Mouse (Mus musculus) small intestine, adult 2 months (tissue): ENCODE measurements around the gene Pla2g5. TPM values are rescaled to one million over a fixed set of nuclear protein-coding genes. Genes with fewer than 3 reads are reported as not detected.

Experiments
- H3K27ac ChIP-seq: fragments of 200-500 bp; 2 replicates; pipeline ENCODE4 v1.5.1; 2012; ENCODE audit warnings: low read depth, low read length, control low read depth, inconsistent platforms; ENCODE audit not compliant: insufficient read depth
- H3K27me3 ChIP-seq: fragments of 200-500 bp; 2 replicates; pipeline ENCODE4 v1.6.1; 2012; ENCODE audit warnings: mild to moderate bottlenecking, moderate library complexity, low read length, inconsistent platforms; ENCODE audit not compliant: control insufficient read depth, insufficient read depth
- H3K36me3 ChIP-seq: fragments of 200-500 bp; 2 replicates; pipeline ENCODE4 v1.6.1; 2012; ENCODE audit warnings: mild to moderate bottlenecking, low read length, control low read depth, inconsistent platforms; ENCODE audit not compliant: control insufficient read depth, insufficient read depth
- H3K4me1 ChIP-seq: fragments of 200-500 bp; 2 replicates; pipeline ENCODE4 v1.6.1; 2012; ENCODE audit warnings: low read length, inconsistent platforms, mixed read lengths; ENCODE audit not compliant: control insufficient read depth, insufficient read depth, insufficient read length
- H3K4me3 ChIP-seq: fragments of 200-500 bp; 2 replicates; pipeline ENCODE4 v1.5.1; 2012; ENCODE audit warnings: low read depth, mild to moderate bottlenecking, control low read depth, inconsistent platforms, low read length, moderate library complexity
- CTCF ChIP-seq: fragments of 200-500 bp; IDR thresholded peaks from 2 replicates; pipeline ENCODE4 v1.5.1; 2012; ENCODE audit warnings: low read depth, mild to moderate bottlenecking, control low read depth, inconsistent platforms, low read length, moderate library complexity, mixed read lengths; ENCODE audit not compliant: insufficient replicate concordance, insufficient read length; ENCODE audit errors: extremely low read depth
- POLR2A ChIP-seq: fragments of 200-500 bp; IDR thresholded peaks from 2 replicates; pipeline ENCODE4 v1.6.1; 2012; ENCODE audit warnings: low read depth, mild to moderate bottlenecking, control low read depth, inconsistent platforms, low read length, moderate library complexity
- WGBS: fragments of 180-500 bp; shearing (Covaris S2); methylation state at CpG from one replicate; pipeline ENCODE4 v1.1.7; 2018; 5-methylcytosine and 5-hydroxymethylcytosine counted together
- polyA plus RNA-seq: library from polyadenylated mRNA; depleted of rRNA; stranded (reverse); fragments of >200 nt; gene quantifications from 2 replicates; pipeline ENCODE4 v1.2.3, GENCODE M21; 2012

Gene Pla2g5
- polyA plus RNA-seq, 1 experiment, result 6.0 TPM

DNA sequence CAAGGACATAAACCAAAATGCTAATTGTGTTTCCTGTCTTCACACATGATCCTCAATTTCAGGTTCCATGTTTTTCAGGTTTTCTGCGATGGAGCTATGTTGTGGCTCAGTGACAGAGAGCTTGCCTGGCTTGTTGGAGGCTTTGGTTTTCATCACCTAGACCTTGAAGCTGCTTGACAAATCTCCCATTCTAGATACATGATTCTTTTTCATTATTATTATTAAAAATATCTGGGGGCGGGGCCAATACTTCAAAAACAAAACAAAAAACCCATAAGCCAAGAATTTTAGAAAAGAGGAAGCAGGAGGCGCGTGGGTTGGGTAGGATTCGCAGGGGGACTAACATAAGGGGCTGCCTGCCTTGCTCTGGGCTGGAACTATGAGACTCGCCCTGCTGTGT, 87.8 kb downstream of the Pla2g5 start, which contains the start of gene Pla2g2d:
Pla2g2d (plus strand) TSS at position 301 of the 400 bp plus-strand sequence.
- H3K27ac ChIP-seq, result no peak within 1 kb of the TSS
- no peaks in the 10 kb centered on the region for H3K36me3 ChIP-seq
- H3K27me3 ChIP-seq, result no peaks in the 10 kb centered on the region
- no peak for TF ChIP-seq CTCF
- TF ChIP-seq POLR2A, result no peak
- H3K4me3 ChIP-seq, result no peak within 1 kb of the TSS
- H3K4me1 ChIP-seq, result peaks cover 11% of the 10 kb centered on the region; the same call in 1 of the 2 replicates
- 84% methylated on average over 6 of the region's 6 CpGs for WGBS

DNA sequence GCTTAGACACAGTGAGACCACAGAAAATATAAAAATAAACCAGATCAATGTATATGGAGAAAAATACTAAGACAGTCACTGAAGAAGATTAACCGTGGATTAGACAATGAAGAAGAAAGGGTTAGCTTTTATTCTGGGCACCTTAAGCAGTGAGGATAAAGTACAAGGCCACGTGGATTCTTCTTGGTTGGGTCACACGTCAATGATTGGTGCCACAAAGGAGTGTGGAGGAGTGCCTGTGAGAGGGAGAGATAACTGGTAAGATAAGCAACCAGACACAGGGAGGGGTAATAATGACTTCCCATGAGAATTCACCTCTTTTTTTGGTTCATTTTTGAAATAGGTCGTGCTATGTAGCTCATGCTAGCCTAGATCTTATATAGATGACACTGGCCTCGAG, 90.9 kb downstream of the Pla2g5 start:
- no peaks in the 10 kb centered on the region for H3K36me3 ChIP-seq
- no peak overlapping the region for H3K27ac ChIP-seq
- no peak overlapping the region for H3K4me3 ChIP-seq
- H3K4me1 ChIP-seq, result peaks cover 11% of the 10 kb centered on the region; the same call in 1 of the 2 replicates
- no peak for TF ChIP-seq POLR2A
- TF ChIP-seq CTCF, result no peak
- 38% methylated on average over 5 of the region's 5 CpGs for WGBS
- H3K27me3 ChIP-seq, result no peaks in the 10 kb centered on the region

DNA sequence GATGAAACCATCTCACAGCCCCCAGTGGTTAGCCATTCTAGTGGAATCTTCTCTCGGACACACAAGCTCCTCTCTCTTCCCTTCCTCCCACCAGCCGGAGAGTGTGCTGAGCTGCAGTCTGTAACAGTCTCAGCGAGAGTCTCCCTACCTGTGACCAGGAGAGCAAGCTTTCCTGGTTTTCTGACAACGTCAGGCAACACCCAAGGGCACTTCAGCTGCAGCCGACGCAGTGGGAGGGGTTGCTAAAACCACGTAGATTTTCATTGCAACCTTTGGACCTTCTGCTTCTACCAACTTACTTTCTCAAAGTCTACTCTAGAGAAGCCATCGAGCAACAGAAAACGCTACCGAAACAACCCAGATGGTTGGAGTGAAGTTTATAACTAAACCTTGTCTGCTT, 91.3 kb downstream of the Pla2g5 start:
- no peaks in the 10 kb centered on the region for H3K27me3 ChIP-seq
- no peak for TF ChIP-seq CTCF
- no peak for TF ChIP-seq POLR2A
- no peaks in the 10 kb centered on the region for H3K36me3 ChIP-seq
- H3K4me3 ChIP-seq, result no peak overlapping the region
- peaks cover 11% of the 10 kb centered on the region; the same call in 1 of the 2 replicates for H3K4me1 ChIP-seq
- WGBS, result 30% methylated on average over 10 of the region's 10 CpGs
- peak overlapping the region; percentile 18; the same call in 1 of the 2 replicates for H3K27ac ChIP-seq

DNA sequence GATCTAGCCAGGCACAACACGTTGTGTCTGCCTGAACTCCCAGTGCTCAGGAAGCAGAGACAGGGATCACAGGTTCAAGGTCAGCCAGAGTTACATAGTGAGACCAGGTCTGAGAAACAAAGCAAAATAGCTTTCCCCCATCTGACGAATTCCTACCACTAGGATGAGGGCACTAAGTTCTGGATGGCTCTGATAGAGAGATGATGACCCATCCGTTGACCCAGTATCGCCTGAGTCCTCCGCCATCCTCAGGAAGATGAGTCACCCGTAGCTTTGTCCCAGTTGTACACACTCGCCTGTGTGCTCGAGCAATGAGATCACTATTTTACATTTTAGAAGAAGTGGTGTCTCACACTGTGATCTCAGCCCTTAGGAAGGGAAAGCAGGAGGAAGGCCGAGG, 101.0 kb downstream of the Pla2g5 start:
- Histone ChIP-seq H3K27me3 (no peaks in the 10 kb centered on the region), H3K4me1 (no peaks in the 10 kb centered on the region), H3K4me3 (no peak overlapping the region), H3K27ac (no peak overlapping the region), H3K36me3 (no peaks in the 10 kb centered on the region)
- 71% methylated on average over 9 of the region's 9 CpGs for WGBS
- TF ChIP-seq CTCF (no peak), POLR2A (no peak)

DNA sequence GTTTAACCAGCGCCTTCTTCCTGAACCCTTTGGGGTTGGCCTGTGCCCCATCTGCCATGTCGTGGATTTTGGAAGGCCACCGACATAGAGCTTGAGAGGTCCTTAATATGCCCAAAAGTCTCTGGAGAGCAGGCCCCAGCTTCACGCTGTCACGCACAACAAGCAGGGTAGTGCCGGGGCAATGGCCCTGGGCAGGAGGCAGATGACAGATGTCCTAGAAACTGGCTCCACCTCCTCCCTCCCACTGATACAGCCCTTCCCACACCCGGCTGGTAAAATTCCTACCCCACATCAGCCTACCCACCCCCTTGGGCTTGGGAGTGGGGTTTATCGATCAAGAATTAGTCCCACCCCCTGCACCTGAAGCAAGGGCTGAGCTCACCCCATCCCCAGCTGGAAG, 105.9 kb downstream of the Pla2g5 start, which contains the start of gene Pla2g2f:
Pla2g2f (minus strand) TSS at position 211 of the 400 bp plus-strand sequence.
- no peak within 1 kb of the TSS for H3K27ac ChIP-seq
- WGBS, result 85% methylated on average over 8 of the region's 8 CpGs

DNA sequence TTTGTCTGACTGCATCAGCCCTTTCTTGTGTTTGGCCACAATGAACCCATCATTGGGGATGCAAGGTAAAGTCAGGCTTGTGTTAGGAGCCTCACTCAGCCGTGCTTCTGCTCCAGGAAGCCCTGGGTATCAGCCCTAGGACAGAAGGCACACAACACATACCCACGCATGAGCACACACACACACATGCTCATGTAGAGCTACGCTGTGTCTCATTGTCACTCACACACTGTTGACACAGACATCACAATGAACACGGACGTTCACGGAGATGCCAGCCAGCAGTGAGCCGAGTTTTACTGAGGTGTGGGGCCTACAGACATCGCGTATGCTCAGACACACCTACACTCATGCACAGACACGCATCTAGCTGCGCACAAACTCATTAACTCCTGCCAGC, 107.3 kb downstream of the Pla2g5 start:
- H3K27me3 ChIP-seq, result no peaks in the 10 kb centered on the region
- TF ChIP-seq CTCF, result no peak
- TF ChIP-seq POLR2A, result no peak
- peaks cover 5% of the 10 kb centered on the region; the same call in 1 of the 2 replicates for H3K4me1 ChIP-seq
- no peak overlapping the region for H3K4me3 ChIP-seq
- H3K36me3 ChIP-seq, result no peaks in the 10 kb centered on the region
- 60% methylated on average over 11 of the region's 11 CpGs for WGBS
- H3K27ac ChIP-seq, result no peak overlapping the region

More for the DNA sequence above, 105.9 kb downstream of the Pla2g5 start, which contains the start of gene Pla2g2f:
- Histone ChIP-seq H3K4me3 (peak within 1 kb of the TSS; percentile 12), H3K36me3 (no peaks in the 10 kb centered on the region), H3K27me3 (no peaks in the 10 kb centered on the region), H3K4me1 (peaks cover 5% of the 10 kb centered on the region; the same call in 1 of the 2 replicates)
- TF ChIP-seq POLR2A, result no peak
- TF ChIP-seq CTCF, result no peak

DNA sequence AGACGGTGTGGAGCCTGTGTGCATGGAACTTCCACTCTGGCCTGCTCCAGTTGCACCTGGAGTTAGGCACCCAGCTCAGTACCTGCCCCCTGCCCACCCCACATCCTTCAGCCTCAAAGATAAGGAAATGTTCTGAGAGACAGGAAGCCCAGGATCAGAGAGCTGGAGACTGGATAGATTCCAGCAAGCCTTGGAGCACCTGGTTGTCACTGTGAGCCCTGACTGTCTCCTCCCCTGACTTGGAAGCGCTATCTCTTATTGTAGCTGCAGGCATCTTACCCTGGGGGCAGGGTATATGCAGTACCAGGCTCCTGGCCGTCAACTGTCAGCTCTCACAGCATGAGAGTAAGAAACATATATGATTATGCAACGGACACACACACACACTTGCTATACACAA, 107.8 kb downstream of the Pla2g5 start:
- no peak for TF ChIP-seq CTCF
- TF ChIP-seq POLR2A, result no peak
- no peaks in the 10 kb centered on the region for H3K36me3 ChIP-seq
- H3K4me1 ChIP-seq, result peaks cover 5% of the 10 kb centered on the region; the same call in 1 of the 2 replicates
- H3K27ac ChIP-seq, result no peak overlapping the region
- WGBS, result 31% methylated on average over 4 of the region's 4 CpGs
- no peak overlapping the region for H3K4me3 ChIP-seq
- H3K27me3 ChIP-seq, result no peaks in the 10 kb centered on the region
